Mouse (Mus musculus) activated CD4-positive, CD25-positive, alpha-beta regulatory T cell, adult 4 months (primary cell): ENCODE measurements around the gene Rgl2. TPM values are rescaled to one million over a fixed set of nuclear protein-coding genes. Genes with fewer than 3 reads are reported as not detected.
"Not testable (repeated sequence)": the region's sequence is repeated elsewhere in the genome, so short reads cannot be mapped to it uniquely, and the experiment has no call there.

Source experiments
- ATAC-seq: one replicate; pipeline ENCODE4 v1.8.0; 2017
- polyA plus RNA-seq, 2 experiments: library from polyadenylated mRNA; unstranded; fragments of 100-300 nt; shearing (Covaris generic); gene quantifications; one replicate each; pipeline ENCODE4 v1.2.1; 2017

The Rgl2 gene
- polyA plus RNA-seq, 2 experiments from 2014 or later, result 26.5 to 34.3 TPM

DNA sequence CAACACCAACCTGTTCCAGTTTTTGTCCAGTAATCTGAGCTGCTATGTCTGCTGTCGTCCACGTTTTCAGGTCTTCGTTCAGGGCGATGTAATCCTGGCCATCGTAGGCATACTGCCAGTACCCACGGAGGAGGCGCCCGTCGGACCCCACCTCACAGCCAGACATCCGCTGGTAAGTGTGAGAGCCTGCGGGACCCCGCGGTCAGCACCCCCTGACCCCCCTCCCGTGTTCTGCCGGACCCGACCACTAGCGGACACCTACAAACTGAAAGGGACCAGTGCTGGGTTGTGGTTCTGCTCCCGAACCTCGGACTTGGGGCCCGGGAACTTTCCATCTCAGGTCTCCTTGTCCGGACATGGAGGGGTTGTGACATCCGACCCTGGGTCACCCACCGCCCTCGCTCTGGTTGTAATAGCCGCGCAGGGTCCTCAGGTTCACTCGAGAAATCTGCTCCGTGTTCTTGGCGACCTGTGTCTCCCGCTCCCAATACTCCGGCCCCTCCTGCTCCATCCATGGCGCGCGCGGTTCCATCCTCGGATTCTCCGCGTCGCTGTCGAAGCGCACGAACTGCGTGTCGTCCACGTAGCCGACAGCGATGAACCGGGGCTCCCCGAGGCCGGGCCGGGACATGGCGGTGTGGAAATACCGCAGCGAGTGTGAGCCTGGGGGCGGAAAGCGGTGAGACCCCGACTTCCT is 48.7 kb downstream of the Rgl2 start:
- no peak for ATAC-seq

DNA sequence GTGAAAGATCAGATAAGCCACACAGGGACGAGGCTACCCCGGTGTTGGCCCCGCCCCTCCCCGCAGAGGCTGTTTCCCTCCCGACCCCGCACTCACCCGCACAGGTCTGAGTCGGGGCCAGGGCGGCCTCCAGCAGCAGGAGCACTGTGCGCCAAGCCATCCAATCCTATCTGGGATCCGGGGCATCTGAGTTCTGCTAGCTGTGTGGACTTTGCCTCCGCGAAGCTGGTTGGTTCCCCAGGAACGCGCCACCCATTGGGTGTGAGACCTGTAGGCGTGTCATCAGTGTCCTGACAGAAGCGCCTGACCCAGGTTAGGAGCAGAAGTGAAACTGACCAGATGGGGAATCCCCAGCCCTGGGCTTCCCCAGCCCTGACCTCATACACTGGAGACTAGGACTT is 49.3 kb downstream of the Rgl2 start:
- ATAC-seq, result peak; percentile 70

DNA sequence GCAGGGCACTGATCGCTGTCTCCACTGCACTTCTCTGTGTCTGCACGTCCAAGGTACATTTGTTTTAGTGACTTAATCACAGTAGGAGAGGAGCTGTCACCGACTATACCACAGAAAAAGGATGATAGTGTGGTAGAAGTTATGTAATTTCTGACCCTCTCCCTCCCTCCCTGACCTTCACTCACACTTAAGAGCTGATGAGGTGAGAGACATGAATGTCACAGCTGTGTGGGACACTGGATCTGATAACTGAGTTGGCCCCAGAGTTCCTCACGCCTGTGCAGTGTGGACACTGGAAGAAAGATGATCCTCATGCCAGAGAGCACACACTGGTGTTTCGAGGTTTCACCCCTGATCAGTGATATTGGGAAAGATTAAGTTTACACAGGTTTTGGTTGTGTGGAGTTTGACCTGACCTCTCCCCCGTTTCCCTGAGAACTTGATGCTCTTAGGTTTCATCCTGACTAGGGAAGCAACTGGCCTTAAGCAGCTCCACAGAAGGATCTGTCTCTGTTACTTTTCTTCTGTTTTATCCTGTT is 50.2 kb downstream of the Rgl2 start:
- ATAC-seq, result no peak

DNA sequence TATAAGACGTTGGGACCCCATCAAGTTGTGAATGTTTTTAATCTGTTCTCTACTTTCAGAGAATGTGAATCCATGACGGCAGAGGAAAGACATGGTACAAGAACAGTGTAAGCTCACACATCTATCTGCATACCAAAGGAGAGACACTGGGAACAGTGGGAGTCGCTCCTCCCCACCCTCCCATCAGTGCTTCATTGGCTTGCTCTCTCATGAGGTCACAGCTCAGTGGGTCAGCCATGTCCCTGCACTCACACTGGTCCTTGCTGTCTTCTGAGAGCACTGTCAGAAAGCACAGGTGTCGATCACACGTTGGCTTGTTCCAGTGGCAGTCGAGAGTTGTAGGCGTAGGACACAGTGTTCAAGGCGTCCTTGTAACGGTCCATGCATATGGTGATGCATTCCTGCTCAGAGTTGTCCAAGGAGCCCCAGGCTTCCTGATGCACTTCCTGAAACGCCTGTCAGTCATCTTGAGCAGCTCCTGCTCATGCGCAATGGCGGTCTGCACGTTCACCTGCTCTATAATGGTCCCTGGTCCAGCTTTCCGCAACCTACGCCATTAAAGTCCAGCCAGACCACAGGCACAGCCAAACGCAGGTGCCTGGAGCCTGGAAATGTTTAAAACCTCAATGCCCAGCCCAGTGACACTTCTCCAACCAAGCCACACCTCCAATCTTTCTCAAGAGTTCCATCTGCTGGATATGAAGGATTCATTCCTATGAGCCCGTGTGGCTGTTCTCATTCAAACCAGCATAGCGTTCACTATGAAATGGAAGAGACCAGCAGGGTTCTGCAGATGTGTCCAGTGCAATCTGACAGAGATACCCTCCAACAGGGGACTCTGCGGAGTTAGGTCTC is 51.1 kb downstream of the Rgl2 start:
- ATAC-seq, result no peak

DNA sequence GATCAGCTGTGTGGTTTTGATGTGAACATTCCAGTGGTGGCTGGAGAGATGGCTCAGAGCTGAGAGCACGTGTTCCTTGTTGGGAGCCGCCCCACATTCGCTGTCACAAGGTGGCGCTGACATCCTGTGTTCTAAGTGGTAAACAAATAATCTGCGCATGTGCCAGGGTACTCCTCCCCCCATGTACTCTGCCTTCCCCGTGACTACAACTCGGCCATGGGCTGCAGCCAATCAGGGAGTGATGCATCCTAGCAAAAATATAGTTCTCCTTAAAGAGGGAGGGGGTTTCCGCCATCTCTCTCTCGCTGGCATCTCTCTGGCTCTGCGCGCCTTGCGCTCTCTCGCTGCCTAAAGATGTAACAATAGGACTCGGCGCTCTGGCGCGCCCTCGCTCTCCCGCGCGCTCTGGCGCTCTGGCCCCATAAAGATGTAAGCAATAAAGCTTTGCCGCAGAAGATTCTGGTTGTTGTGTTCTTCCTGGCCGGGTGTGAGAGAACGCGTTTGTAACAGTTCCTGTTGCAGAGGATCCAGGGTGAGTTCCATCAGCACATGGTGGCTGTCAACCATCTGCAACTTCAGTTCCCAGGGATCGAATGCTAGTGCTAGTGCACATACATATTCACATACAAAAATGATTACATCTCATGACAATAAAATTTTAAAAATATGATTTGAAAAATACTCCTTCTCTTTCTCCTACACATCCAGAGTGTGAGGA is 52.0 kb downstream of the Rgl2 start:
- peak; percentile 66 for ATAC-seq

DNA sequence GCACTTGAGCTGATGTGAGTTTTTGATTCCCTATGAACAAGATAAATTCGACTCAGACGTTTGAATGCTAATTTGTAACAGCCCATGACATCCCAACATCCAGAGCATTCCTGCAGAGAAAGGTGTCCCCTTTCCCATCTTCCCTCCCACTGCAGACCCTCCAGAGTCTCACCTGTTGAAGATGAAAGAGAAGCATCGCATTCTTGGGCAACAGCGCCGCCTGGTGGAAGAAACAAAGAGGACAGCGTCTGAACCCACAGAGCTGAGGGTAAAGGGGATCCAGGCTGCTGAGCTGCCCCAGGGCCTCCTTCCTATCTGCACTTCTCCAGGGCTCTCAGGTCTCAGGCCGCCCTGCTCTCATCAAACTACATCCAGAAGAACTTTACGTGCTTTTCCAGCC is 52.8 kb downstream of the Rgl2 start:
- not testable (repeated sequence) for ATAC-seq

Other genes with a start within 250 kb of the Rgl2 start
- 100 to 1,000 TPM; 338 to 341 TPM for gene Hnrnpm, start 242.7 kb upstream of the Rgl2 start, polyA plus RNA-seq
- 10 to 100 TPM; 27.2 to 33.5 TPM for gene March2, start 210.9 kb upstream of the Rgl2 start, polyA plus RNA-seq
- gene Rab11b, start 169.0 kb upstream of the Rgl2 start, polyA plus RNA-seq, result 100 to 1,000 TPM; 227 to 308 TPM
- 1 to 10 TPM; 3.7 to 4.8 TPM for gene Angptl4, start 147.7 kb upstream of the Rgl2 start, polyA plus RNA-seq
- gene Kank3, start 119.0 kb upstream of the Rgl2 start, polyA plus RNA-seq, result 1 to 10 TPM; 1.9 to 3.3 TPM
- gene Rps28, start 105.0 kb upstream of the Rgl2 start, polyA plus RNA-seq, result 1,000 to 10,000 TPM; 1,524 to 2,342 TPM
- 100 to 1,000 TPM; 389 to 432 TPM for gene Ndufa7, start 105.0 kb upstream of the Rgl2 start, polyA plus RNA-seq
- 10 to 100 TPM; 11.4 to 15.9 TPM for gene Cd320, start 86.5 kb upstream of the Rgl2 start, polyA plus RNA-seq
- not detected for gene Gm7029, start 55.7 kb upstream of the Rgl2 start, polyA plus RNA-seq
- gene Kifc1, start 38.9 kb upstream of the Rgl2 start, polyA plus RNA-seq, result 1 to 10 TPM; 1.5 to 2.5 TPM
- gene Platr17, start 24.4 kb upstream of the Rgl2 start, polyA plus RNA-seq, result 10 to 100 TPM in 1 of 2 experiments, 1 to 10 TPM in 1; 6.5 to 15.4 TPM
- gene Daxx, start 20.1 kb upstream of the Rgl2 start, polyA plus RNA-seq, result 100 to 1,000 TPM in 1 of 2 experiments, 10 to 100 TPM in 1; 97.4 to 149 TPM
- 100 to 1,000 TPM; 299 to 436 TPM for gene Tapbp, start 13.6 kb upstream of the Rgl2 start, polyA plus RNA-seq
- gene Zbtb22, start 13.6 kb upstream of the Rgl2 start, polyA plus RNA-seq, result 1 to 10 TPM; 4.1 to 4.7 TPM
- gene Pfdn6, start 10.8 kb downstream of the Rgl2 start, polyA plus RNA-seq, result 100 to 1,000 TPM; 113 to 146 TPM
- gene Wdr46, start 11.1 kb downstream of the Rgl2 start, polyA plus RNA-seq, result 10 to 100 TPM; 11.8 to 16.6 TPM
- gene B3galt4, start 21.9 kb downstream of the Rgl2 start, polyA plus RNA-seq, result 10 to 100 TPM; 18.7 to 19.0 TPM
- 10 to 100 TPM; 25.1 to 28.2 TPM for gene Vps52, start 26.3 kb downstream of the Rgl2 start, polyA plus RNA-seq
- gene Rps18, start 26.5 kb downstream of the Rgl2 start, polyA plus RNA-seq, result 1,000 to 10,000 TPM; 6,680 to 7,218 TPM
- gene H2-K1, start 70.8 kb downstream of the Rgl2 start, polyA plus RNA-seq, result 1,000 to 10,000 TPM; 4,668 to 6,585 TPM
- 1 to 10 TPM; 2.2 to 3.4 TPM for gene Ring1, start 95.1 kb downstream of the Rgl2 start, polyA plus RNA-seq
- 10 to 100 TPM; 29.3 to 35.2 TPM for gene H2-Ke6, start 98.5 kb downstream of the Rgl2 start, polyA plus RNA-seq
- 10 to 100 TPM; 34.6 to 49.4 TPM for gene Slc39a7, start 102.1 kb downstream of the Rgl2 start, polyA plus RNA-seq
- gene Rxrb, start 102.3 kb downstream of the Rgl2 start, polyA plus RNA-seq, result 1 to 10 TPM; 7.2 to 9.0 TPM
- under 1 TPM; 0.07 to 0.20 TPM for gene Col11a2, start 109.9 kb downstream of the Rgl2 start, polyA plus RNA-seq
- 10 to 100 TPM; 42.9 to 45.4 TPM for gene H2-Oa, start 162.8 kb downstream of the Rgl2 start, polyA plus RNA-seq
- 100 to 1,000 TPM; 152 to 211 TPM for gene H2-DMa, start 190.0 kb downstream of the Rgl2 start, polyA plus RNA-seq
- gene Brd2, start 193.1 kb downstream of the Rgl2 start, polyA plus RNA-seq, result 100 to 1,000 TPM in 1 of 2 experiments, 10 to 100 TPM in 1; 99.8 to 116 TPM
- 10 to 100 TPM in 1 of 2 experiments, 1 to 10 TPM in 1; 4.8 to 19.7 TPM for gene H2-DMb2, start 213.8 kb downstream of the Rgl2 start, polyA plus RNA-seq
- 1 to 10 TPM; 1.9 to 3.7 TPM for gene H2-DMb1, start 223.5 kb downstream of the Rgl2 start, polyA plus RNA-seq